Mouse (Mus musculus): Measurements from ENCODE around the gene Nubp2. TPM values are rescaled to one million over a fixed set of nuclear protein-coding genes. Genes with fewer than 3 reads are reported as not detected.

Nubp2 gene
- total and polyA plus RNA-seq, 2 experiments from 2014 or later, result 52.7 to 65.0 TPM

DNA sequence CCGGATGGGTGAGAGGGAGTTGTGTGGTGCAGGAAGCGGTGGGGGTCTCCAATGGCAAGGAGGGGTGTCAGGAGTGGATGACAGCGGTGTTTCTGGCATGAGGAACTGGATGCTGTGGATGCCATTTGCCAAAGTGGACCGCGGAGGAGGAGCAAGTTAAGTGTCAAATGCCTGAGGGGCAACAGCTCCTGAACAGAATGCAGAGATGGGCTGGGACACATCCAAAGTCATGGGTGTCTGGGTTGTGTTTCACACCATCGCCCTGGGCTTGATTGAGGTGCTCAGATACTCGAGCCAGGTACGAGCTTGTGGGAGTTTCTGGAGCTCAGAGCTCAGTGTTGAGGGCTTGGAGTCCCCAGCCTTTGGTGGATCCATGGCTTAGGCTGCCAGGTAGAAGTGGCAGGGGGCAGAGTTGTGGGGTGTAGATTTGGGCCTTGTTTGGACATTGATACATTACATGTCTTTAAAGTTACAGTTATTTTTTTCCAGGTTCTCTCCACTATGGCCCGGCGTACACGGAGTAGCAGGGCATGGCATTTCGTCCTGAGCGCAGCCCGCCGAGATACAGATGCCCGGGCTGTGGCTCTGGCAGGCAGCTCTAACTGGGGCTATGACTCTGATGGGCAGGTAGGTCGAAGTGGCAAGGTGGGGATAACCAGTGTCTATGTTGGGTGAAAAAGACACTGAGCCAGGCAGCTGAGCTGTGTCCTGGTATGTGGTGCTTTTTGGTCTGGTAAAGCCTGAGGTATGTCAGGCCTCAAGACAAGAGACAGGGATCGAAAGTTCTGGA lies 1.3 kb upstream of the Nubp2 start:
- Histone ChIP-seq H3K36me3 (ENCODE audit: insufficient read depth, low read length) (peaks cover 21% of the 10 kb centered on the region), H3K4me2 (ENCODE audit: low read depth, low read length) (peak overlapping the region; percentile 65), H3K27me3 (ENCODE audit: insufficient read depth, low read length) (no peaks in the 10 kb centered on the region), H3K27ac (peak overlapping the region; percentile 88), H3K9ac (replicated peaks; ENCODE audit: low read length) (peak overlapping the region; percentile 87), H3K4me1 (ENCODE audit: insufficient read depth, low read length) (peaks cover 16% of the 10 kb centered on the region), H3K4me3 (ENCODE audit: low read length) (peak overlapping the region; percentile 84), H3K9me3 (ENCODE audit: low read length) (no peaks in the 10 kb centered on the region)
- WGBS, result 63% methylated on average over 18 of the region's 18 CpGs
- TF ChIP-seq CTCF (IDR thresholded peaks at IDR 0.05; ENCODE audit: low read depth), result no peak
- no peak for DNase-seq (ENCODE audit: low spot score)
- no peak for ATAC-seq

DNA sequence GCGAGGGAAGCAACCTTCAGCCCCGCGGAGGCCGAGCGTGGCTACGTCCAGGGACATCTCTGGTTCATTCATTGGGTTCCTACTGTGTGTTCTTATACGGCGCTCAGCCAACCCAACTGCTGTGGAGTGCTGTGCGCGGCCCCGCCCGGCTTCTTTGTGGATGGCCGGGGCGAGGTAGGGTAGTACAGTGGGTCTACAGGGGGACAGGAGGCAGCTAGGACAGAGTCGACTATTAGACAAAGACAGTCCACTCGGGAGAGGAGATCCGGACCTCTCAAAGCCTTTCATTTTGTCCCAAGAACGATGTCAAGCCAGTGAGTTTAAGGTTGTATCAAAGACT lies 753 bp upstream of the Nubp2 start:
- ATAC-seq (peak; percentile 25), DNase-seq (ENCODE audit: low spot score) (no peak)
- H3K27ac ChIP-seq, result peak overlapping the region; percentile 88

DNA sequence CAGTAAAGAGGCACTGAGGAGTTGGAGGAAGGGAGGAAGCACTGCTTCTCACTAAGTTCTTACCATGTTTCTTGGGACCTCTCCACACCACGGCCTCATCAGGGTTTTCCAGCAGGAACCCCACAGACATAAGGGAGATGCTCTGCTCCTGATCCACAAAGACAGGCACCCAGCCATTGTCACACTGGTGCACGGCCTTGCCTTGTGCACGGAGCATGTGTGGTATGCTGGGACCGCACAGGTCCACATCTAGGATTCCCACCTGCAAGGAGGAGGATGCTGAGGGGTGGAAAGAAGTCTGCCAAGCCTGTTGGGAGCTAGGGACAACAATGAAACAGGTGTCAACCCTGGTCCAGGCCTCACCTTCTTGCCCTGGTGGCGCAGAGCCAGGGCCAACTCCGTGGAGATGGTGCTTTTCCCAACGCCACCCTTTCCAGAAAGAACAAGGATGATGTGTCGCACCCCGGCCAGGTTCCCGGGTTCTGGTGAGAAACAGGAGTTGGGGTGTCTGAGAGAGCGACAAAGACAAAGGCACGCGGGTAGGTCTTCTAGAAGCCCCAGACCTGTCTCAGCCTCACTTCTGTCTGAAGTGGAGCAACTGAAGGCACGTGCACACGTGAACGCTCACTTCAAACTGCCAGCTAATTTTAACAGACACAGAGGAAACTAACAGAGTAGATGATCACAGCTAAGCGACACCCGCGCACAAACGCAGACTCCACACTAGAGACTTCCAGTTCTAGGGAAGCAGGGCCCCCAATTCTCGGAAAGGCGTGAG lies 604 bp downstream of the Nubp2 start:
- no peak for ATAC-seq
- H3K4me2 ChIP-seq (ENCODE audit: low read depth, low read length), result peak overlapping the region; percentile 94
- no peak for TF ChIP-seq CTCF (IDR thresholded peaks at IDR 0.05; ENCODE audit: low read depth)
- H3K9me3 ChIP-seq (ENCODE audit: low read length), result no peaks in the 10 kb centered on the region
- peak overlapping the region; percentile 54 for H3K27ac ChIP-seq
- peak overlapping the region; percentile 84 for H3K4me3 ChIP-seq (ENCODE audit: low read length)
- peaks cover 16% of the 10 kb centered on the region for H3K4me1 ChIP-seq (ENCODE audit: insufficient read depth, low read length)
- no peaks in the 10 kb centered on the region for H3K27me3 ChIP-seq (ENCODE audit: insufficient read depth, low read length)
- no peak for DNase-seq (ENCODE audit: low spot score)
- H3K9ac ChIP-seq (replicated peaks; ENCODE audit: low read length), result peak overlapping the region; percentile 65
- 25% methylated on average over 22 of the region's 22 CpGs for WGBS
- H3K36me3 ChIP-seq (ENCODE audit: insufficient read depth, low read length), result peaks cover 16% of the 10 kb centered on the region

More for the DNA sequence above, 753 bp upstream of the Nubp2 start:
- Histone ChIP-seq H3K4me2 (ENCODE audit: low read depth, low read length) (peak overlapping the region; percentile 65), H3K9ac (replicated peaks; ENCODE audit: low read length) (peak overlapping the region; percentile 87), H3K4me3 (ENCODE audit: low read length) (peak overlapping the region; percentile 84), H3K4me1 (ENCODE audit: insufficient read depth, low read length) (peaks cover 16% of the 10 kb centered on the region), H3K36me3 (ENCODE audit: insufficient read depth, low read length) (peaks cover 21% of the 10 kb centered on the region), H3K27me3 (ENCODE audit: insufficient read depth, low read length) (no peaks in the 10 kb centered on the region), H3K9me3 (ENCODE audit: low read length) (no peaks in the 10 kb centered on the region)
- no peak for TF ChIP-seq CTCF (IDR thresholded peaks at IDR 0.05; ENCODE audit: low read depth)
- WGBS, result 1% methylated on average over 18 of the region's 18 CpGs

DNA sequence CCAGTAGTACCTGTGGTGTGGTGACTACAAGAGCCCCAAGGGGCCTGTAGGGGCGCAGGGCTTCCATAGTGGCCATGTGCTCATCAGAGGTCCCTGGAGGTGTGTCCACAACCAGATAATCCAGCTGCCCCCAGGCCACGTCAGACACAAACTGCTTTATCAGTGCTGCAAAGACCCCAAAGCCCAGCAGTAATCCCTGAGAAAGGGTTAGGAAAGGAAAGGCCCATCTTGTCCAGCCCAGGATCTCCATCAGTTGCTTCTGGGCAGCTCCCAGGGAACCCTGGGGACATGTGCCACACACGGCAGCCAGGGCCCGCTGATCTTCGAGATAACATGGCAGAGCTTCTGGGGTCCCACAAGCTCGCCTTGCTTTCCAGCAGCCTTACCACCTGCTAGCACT lies 1.8 kb downstream of the Nubp2 start:
- no peaks in the 10 kb centered on the region for H3K9me3 ChIP-seq (ENCODE audit: low read length)
- peaks cover 8% of the 10 kb centered on the region; the same call in 1 of the 2 replicates for H3K36me3 ChIP-seq (ENCODE audit: insufficient read depth, low read length)
- no peak for ATAC-seq
- WGBS, result 92% methylated on average over 6 of the region's 6 CpGs
- H3K9ac ChIP-seq (replicated peaks; ENCODE audit: low read length), result no peak overlapping the region
- H3K27ac ChIP-seq, result no peak overlapping the region
- DNase-seq (ENCODE audit: low spot score), result no peak
- no peak for TF ChIP-seq CTCF (IDR thresholded peaks at IDR 0.05; ENCODE audit: low read depth)
- peaks cover 16% of the 10 kb centered on the region for H3K4me1 ChIP-seq (ENCODE audit: insufficient read depth, low read length)
- no peaks in the 10 kb centered on the region for H3K27me3 ChIP-seq (ENCODE audit: insufficient read depth, low read length)
- H3K4me3 ChIP-seq (ENCODE audit: low read length), result no peak overlapping the region
- no peak overlapping the region for H3K4me2 ChIP-seq (ENCODE audit: low read depth, low read length)

DNA sequence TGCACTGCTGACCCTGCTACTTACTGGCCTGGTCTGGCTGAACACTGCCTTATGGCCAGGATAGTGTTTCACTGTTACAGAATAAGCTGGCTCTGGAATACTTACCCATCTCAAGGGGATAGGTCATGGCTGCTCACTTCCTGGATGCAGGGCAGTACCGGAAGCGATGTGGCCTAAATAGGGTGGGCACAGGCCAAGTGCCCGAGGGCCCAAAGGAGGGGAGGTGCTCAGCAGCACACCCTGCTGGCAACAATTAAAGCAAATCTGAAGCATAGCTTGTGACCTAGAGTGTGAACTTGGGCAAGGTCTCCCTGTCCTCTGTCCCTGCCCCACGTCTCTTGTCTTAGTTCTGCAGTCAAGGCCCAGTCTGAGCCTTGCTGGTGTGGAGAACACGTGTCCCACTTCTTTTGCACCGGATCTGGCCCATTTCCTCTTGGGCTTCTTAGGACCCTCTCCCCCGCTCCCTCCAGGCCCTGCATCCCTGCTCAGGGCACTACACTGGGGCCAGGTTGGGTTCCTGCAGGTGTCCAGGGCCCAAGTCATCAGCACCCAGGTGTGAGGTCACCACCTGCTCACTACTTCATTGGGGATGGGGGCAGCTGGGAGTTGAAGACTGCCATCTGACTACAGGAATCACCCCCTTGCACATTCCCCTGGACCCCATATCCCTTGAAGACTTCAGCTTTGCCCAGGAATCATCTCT lies 4.3 kb downstream of the Nubp2 start:
- peak; percentile 68 for TF ChIP-seq CTCF (IDR thresholded peaks at IDR 0.05; ENCODE audit: low read depth)
- H3K9ac ChIP-seq (replicated peaks; ENCODE audit: low read length), result no peak overlapping the region
- no peak for ATAC-seq
- H3K27ac ChIP-seq, result no peak overlapping the region
- no peaks in the 10 kb centered on the region for H3K27me3 ChIP-seq (ENCODE audit: insufficient read depth, low read length)
- H3K9me3 ChIP-seq (ENCODE audit: low read length), result no peaks in the 10 kb centered on the region
- H3K4me3 ChIP-seq (ENCODE audit: low read length), result no peak overlapping the region
- WGBS, result 45% methylated on average over 7 of the region's 7 CpGs
- no peak overlapping the region for H3K4me2 ChIP-seq (ENCODE audit: low read depth, low read length)
- H3K4me1 ChIP-seq (ENCODE audit: insufficient read depth, low read length), result peaks cover 6% of the 10 kb centered on the region
- peak; percentile 38 for DNase-seq (ENCODE audit: low spot score)
- H3K36me3 ChIP-seq (ENCODE audit: insufficient read depth, low read length), result peaks cover 6% of the 10 kb centered on the region; the same call in 1 of the 2 replicates

DNA sequence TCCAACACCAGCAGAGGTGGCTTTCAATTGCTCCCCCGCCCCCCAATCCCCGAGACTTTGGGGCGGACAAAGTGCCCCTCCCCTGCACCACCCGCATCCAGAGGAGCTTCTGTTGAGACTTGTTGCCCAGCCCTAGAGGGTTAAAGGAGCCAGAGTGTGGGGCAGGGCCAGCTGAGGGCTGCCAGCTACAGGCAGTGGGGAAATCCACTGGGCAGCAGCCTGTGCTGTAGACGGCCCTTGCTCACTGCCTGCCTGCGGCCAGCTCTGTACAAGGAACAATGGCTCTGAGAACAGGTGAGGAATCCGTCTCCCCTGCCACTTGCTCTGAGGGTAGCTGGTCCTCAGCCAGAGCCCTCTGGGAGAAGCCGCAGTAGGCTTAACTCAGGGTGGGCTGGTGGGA lies 7.6 kb downstream of the Nubp2 start:
- H3K27me3 ChIP-seq (ENCODE audit: insufficient read depth, low read length), result no peaks in the 10 kb centered on the region
- H3K36me3 ChIP-seq (ENCODE audit: insufficient read depth, low read length), result peaks cover 6% of the 10 kb centered on the region; the same call in 1 of the 2 replicates
- no peak overlapping the region for H3K9ac ChIP-seq (replicated peaks; ENCODE audit: low read length)
- H3K4me3 ChIP-seq (ENCODE audit: low read length), result no peak overlapping the region
- no peak overlapping the region for H3K27ac ChIP-seq
- 75% methylated on average over 8 of the region's 8 CpGs for WGBS
- no peak for TF ChIP-seq CTCF (IDR thresholded peaks at IDR 0.05; ENCODE audit: low read depth)
- H3K4me2 ChIP-seq (ENCODE audit: low read depth, low read length), result no peak overlapping the region
- no peaks in the 10 kb centered on the region for H3K4me1 ChIP-seq (ENCODE audit: insufficient read depth, low read length)
- DNase-seq (ENCODE audit: low spot score) (no peak), ATAC-seq (no peak)
- no peaks in the 10 kb centered on the region for H3K9me3 ChIP-seq (ENCODE audit: low read length)
